Mouse (Mus musculus): ENCODE results near the gene Gramd1c. TPM values are rescaled to one million over a fixed set of nuclear protein-coding genes. Genes with fewer than 3 reads are reported as not detected.

The Gramd1c gene
- polyA plus RNA-seq, 1 experiment from 2014 or later: 2.5 TPM

DNA sequence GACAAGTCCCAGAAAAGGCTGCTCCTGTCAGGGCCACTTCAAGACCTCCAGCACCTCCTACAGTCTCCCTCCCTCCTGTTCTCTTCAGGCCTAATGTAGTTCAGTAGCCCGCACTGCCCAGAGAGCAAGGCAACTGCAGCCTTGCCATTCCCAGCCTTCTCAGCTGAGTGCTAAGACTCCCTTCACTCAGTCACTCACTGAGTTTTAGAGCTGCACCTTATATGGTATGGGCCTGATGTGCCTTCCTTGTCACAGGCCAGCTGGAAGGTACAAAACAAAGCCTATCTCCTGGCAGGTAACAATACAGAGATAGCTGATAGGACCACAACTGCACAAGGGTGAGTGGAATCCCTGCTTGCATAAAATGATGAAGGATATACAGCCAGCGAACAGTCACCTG lies 90.8 kb downstream of the Gramd1c start:
- Histone ChIP-seq H3K36me3 (0 out of 2 replicates have a peak, but pooled peaks cover 4% of the 10 kb centered on the region), H3K27me3 (ENCODE audit: insufficient read depth, poor library complexity, severe bottlenecking) (peaks cover 5% of the 10 kb centered on the region), H3K4me1 (replicated peaks) (no peaks in the 10 kb centered on the region; the same call in 1 of the 2 replicates), H3K9me3 (no peaks in the 10 kb centered on the region), H3K27ac (no peak overlapping the region), H3K4me3 (no peak overlapping the region)
- WGBS: 91% methylated on average over 2 of the region's 2 CpGs
- no peak for DNase-seq (ENCODE audit: low spot score)

DNA sequence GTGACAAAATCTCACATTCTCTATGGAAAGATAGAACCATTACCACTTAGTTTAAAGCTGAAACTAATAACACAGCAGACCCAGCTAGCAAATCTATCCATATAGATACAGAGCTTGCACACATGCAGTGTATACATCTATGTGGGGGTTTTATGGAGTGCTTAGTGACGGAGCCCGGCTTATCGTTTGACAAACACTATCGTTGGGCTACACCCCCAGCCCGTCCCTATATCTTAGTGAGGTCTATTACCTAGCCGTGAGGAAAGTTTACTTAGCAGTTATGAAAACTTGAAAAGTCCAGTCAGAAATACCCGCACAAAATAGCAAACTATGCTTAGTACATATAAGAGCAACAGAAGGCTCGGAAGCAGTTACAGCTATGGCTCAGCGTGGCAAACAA lies 91.4 kb downstream of the Gramd1c start:
- no peak overlapping the region for H3K4me3 ChIP-seq
- no peak for DNase-seq (ENCODE audit: low spot score)
- H3K4me1 ChIP-seq (replicated peaks): no peaks in the 10 kb centered on the region; the same call in 1 of the 2 replicates
- H3K27me3 ChIP-seq (ENCODE audit: insufficient read depth, poor library complexity, severe bottlenecking): no peaks in the 10 kb centered on the region
- H3K27ac ChIP-seq: no peak overlapping the region
- no peaks in the 10 kb centered on the region for H3K9me3 ChIP-seq
- 94% methylated on average over 9 of the region's 9 CpGs for WGBS
- H3K36me3 ChIP-seq: 0 out of 2 replicates have a peak, but pooled peaks cover 4% of the 10 kb centered on the region

- DNase-seq (ENCODE audit: low spot score): no peak
- Histone ChIP-seq H3K27ac (no peak overlapping the region), H3K27me3 (ENCODE audit: insufficient read depth, poor library complexity, severe bottlenecking) (no peaks in the 10 kb centered on the region), H3K4me3 (no peak overlapping the region), H3K9me3 (no peaks in the 10 kb centered on the region), H3K36me3 (0 out of 2 replicates have a peak, but pooled peaks cover 4% of the 10 kb centered on the region), H3K4me1 (replicated peaks) (no peaks in the 10 kb centered on the region; the same call in 1 of the 2 replicates)
- 95% methylated on average over 11 of the region's 11 CpGs for WGBS
These were observed 92.0 kb downstream of the Gramd1c start for GRCm38 (mm10) chr16:43971189-43971588.

DNA sequence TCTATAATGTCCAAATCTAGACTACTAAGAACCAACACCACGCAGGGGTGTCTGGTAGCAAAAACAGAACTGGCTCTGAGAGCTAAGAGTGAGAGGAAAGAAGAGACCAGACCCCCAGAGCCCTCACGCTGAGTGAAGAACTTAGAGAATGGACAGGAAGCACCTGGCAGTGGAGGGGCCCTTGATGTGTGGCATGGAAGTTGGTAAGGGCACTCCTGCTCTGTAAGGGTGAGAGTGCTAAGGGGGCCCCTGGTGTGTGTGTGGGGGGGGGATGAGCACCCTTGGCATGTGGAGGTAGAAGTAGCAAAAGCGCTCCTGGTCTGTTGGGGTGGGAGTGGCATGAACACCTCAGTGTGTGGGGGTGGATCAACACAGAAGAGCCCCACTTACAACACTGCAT lies 92.7 kb downstream of the Gramd1c start:
- WGBS: 86% methylated on average over 3 of the region's 3 CpGs
- Histone ChIP-seq H3K4me3 (no peak overlapping the region), H3K27me3 (ENCODE audit: insufficient read depth, poor library complexity, severe bottlenecking) (no peaks in the 10 kb centered on the region), H3K36me3 (0 out of 2 replicates have a peak, but pooled peaks cover 4% of the 10 kb centered on the region), H3K4me1 (replicated peaks) (no peaks in the 10 kb centered on the region; the same call in 1 of the 2 replicates), H3K9me3 (no peaks in the 10 kb centered on the region), H3K27ac (no peak overlapping the region)
- DNase-seq (ENCODE audit: low spot score): no peak

GRCm38 (mm10) chr16:43965781-43966389 lies 97.3 kb downstream of the Gramd1c start:
- Histone ChIP-seq H3K27ac (0 out of 2 replicates have a peak overlapping the region, but pooled peaks have one; percentile 16), H3K4me3 (no peak overlapping the region), H3K36me3 (peaks cover 4% of the 10 kb centered on the region; the same call in 1 of the 2 replicates), H3K27me3 (ENCODE audit: insufficient read depth, poor library complexity, severe bottlenecking) (no peaks in the 10 kb centered on the region), H3K4me1 (replicated peaks) (no peaks in the 10 kb centered on the region; the same call in 1 of the 2 replicates), H3K9me3 (no peaks in the 10 kb centered on the region)
- 86% methylated on average over 13 of the region's 13 CpGs for WGBS
- DNase-seq (ENCODE audit: low spot score): no peak

DNA sequence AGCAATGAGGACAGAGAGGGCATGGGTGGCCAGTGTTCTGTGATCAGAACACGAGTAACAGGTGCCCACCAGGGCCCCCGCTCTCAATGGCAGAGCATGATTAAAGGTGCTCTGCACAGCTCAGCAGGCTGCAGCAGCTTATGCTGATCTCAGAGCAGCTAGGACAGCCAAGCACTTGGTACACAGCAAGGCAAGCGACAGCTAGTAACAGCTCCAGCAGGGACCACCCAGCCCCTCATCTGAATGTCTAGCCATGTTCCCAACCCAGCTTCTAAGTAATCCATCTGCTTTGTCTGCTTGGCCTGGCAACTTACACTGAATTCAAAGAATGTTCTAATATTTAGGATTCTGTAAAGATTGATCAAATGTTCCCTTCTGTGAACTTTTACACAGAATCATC lies 99.4 kb downstream of the Gramd1c start:
- Histone ChIP-seq H3K4me3 (no peak overlapping the region), H3K27me3 (ENCODE audit: insufficient read depth, poor library complexity, severe bottlenecking) (no peaks in the 10 kb centered on the region), H3K4me1 (replicated peaks) (no peaks in the 10 kb centered on the region; the same call in 1 of the 2 replicates), H3K36me3 (peaks cover 5% of the 10 kb centered on the region; the same call in 1 of the 2 replicates), H3K9me3 (no peaks in the 10 kb centered on the region), H3K27ac (no peak overlapping the region)
- 90% methylated on average over 3 of the region's 3 CpGs for WGBS
- no peak for DNase-seq (ENCODE audit: low spot score)

DNA sequence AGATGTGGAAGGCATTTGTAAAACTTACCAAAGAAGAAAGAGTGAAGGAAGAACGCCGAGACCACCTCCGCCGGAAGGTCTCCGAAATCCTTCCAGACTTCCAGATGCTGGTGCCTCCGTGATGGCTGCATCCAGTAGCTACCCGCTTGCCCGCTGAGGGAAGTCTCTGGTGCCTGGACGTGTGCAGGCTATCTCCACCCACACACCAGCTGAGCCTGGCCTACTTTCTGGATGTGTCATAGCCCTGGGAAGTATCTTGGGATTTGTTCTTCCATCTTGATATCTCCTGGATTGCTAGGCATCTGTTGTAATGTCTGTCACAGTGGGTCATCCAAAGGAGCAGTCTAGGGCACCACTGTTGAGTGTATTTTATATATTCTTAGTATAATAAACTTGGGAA lies 99.9 kb downstream of the Gramd1c start:
- Histone ChIP-seq H3K36me3 (peaks cover 4% of the 10 kb centered on the region; the same call in 1 of the 2 replicates), H3K27me3 (ENCODE audit: insufficient read depth, poor library complexity, severe bottlenecking) (no peaks in the 10 kb centered on the region), H3K4me1 (replicated peaks) (no peaks in the 10 kb centered on the region; the same call in 1 of the 2 replicates), H3K27ac (no peak overlapping the region), H3K4me3 (no peak overlapping the region), H3K9me3 (no peaks in the 10 kb centered on the region)
- DNase-seq (ENCODE audit: low spot score): no peak
- 90% methylated on average over 9 of the region's 9 CpGs for WGBS

DNA sequence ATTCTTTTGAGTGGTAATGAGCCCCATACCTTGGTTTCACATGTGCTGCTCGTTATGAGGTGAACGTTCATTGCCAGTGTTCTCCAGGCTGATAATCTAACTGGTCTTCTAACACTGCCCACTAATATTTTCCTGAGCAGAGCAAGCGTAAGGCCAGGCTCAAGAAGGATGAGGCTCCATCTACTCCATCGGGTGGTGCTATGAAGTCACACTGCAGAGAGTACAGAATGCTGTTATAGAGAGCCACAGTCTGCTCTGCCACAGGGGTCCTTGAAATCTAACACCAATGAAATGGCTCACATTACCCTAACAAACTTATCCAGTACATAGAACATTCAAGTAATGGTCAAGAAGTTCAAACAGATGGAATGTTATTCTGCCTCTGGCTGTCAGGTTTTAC lies 105.1 kb downstream of the Gramd1c start:
- DNase-seq (ENCODE audit: low spot score): no peak
- WGBS: 79% methylated on average over 4 of the region's 4 CpGs
- Histone ChIP-seq H3K9me3 (no peaks in the 10 kb centered on the region), H3K27ac (no peak overlapping the region), H3K36me3 (peaks cover 24% of the 10 kb centered on the region; the same call in 1 of the 2 replicates), H3K4me1 (replicated peaks) (no peaks in the 10 kb centered on the region), H3K27me3 (ENCODE audit: insufficient read depth, poor library complexity, severe bottlenecking) (no peaks in the 10 kb centered on the region), H3K4me3 (no peak overlapping the region)

DNA sequence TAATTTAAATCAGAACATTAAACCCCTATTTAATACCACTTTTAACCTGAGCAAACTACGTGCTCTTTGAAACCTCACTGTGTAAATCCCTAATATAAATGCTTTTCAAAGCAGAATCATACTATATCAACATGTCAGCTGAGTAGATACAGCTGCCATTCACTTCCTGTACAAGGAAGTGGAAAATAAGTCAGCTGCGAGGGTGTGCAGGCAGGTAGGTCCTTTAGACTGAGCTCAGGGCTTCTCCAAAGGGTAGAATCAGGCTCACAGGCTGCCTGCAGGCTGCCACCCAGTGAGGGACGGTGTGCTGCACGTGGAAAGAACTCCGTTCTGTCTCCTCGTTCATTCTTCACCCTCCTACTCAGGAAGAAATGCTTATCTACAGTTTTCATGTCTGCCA lies 108.2 kb downstream of the Gramd1c start:
- H3K4me3 ChIP-seq: no peak overlapping the region
- H3K4me1 ChIP-seq (replicated peaks): no peaks in the 10 kb centered on the region
- no peaks in the 10 kb centered on the region for H3K27me3 ChIP-seq (ENCODE audit: insufficient read depth, poor library complexity, severe bottlenecking)
- DNase-seq (ENCODE audit: low spot score): no peak
- H3K36me3 ChIP-seq: peaks cover 26% of the 10 kb centered on the region
- H3K9me3 ChIP-seq: no peaks in the 10 kb centered on the region
- WGBS: 86% methylated on average over 6 of the region's 6 CpGs
- H3K27ac ChIP-seq: no peak overlapping the region

DNA sequence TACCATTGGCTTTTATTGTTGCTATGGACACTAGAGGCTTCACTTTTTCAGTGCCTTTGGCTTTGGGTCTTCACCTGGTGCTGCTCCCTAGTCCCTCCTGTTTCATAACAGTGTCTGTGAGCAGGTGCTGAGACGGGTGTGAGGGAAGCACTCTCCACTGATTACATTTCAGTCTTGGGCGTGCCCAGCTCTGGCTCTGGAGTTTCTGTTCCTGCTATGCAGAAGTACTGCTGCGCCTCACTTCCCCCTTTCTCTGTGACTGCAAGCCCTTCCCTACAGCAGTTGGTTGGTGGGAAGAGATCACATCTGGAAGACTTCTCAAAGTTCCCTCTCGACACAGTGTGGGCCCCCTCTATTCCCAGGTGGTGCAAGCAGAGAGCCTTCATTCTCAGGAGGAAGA lies 111.6 kb downstream of the Gramd1c start:
- no peak for DNase-seq (ENCODE audit: low spot score)
- WGBS: 81% methylated on average over 4 of the region's 4 CpGs
- no peak overlapping the region for H3K27ac ChIP-seq
- no peaks in the 10 kb centered on the region for H3K9me3 ChIP-seq
- H3K27me3 ChIP-seq (ENCODE audit: insufficient read depth, poor library complexity, severe bottlenecking): no peaks in the 10 kb centered on the region
- H3K36me3 ChIP-seq: peaks cover 6% of the 10 kb centered on the region
- no peak overlapping the region for H3K4me3 ChIP-seq
- no peaks in the 10 kb centered on the region for H3K4me1 ChIP-seq (replicated peaks)

DNA sequence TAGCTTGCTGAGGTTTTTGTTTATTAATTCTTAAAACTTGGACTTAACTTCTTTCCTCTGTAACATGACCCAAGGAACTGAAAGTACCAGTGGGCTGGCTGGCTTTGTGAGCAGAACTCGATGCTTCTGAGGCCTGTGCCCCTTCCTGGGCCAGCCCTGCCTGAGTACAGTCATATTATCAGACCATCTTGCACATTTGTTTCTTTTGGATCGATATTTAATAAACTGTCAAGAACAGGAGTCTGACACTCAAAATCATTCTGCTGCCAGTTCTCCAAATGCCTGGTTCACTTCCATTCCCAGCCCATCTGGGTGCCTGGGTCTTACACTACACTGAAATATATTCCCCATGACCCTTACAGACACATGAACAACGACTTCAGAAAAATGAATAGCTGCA lies 117.3 kb downstream of the Gramd1c start:
- no peaks in the 10 kb centered on the region for H3K4me1 ChIP-seq (replicated peaks)
- DNase-seq (ENCODE audit: low spot score): no peak
- H3K27me3 ChIP-seq (ENCODE audit: insufficient read depth, poor library complexity, severe bottlenecking): no peaks in the 10 kb centered on the region
- WGBS: 86% methylated on average over 3 of the region's 3 CpGs
- 0 out of 2 replicates have a peak, but pooled peaks cover 5% of the 10 kb centered on the region for H3K36me3 ChIP-seq
- H3K4me3 ChIP-seq: no peak overlapping the region
- no peak overlapping the region for H3K27ac ChIP-seq
- H3K9me3 ChIP-seq: no peaks in the 10 kb centered on the region

DNA sequence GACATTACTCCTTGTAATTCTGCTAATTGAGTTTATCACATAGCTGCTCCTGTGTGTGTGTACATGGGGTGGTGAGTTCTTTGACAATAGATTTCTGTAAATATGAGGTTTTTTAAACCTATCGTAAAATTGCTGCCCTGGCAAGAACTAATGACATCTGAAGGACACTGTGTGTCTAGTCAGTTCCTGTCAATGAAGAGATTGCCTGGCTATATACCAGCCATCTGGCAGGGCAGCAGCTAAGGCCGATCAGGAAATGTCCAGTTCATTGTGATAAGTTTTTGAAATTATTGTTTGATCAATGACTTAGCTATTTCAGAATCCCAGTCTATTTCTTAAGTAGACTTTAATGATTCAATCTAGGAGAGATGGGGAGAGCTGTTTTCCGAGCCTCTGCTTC lies 117.8 kb downstream of the Gramd1c start:
- H3K4me1 ChIP-seq (replicated peaks): no peaks in the 10 kb centered on the region
- no peak for DNase-seq (ENCODE audit: low spot score)
- H3K4me3 ChIP-seq: no peak overlapping the region
- no peaks in the 10 kb centered on the region for H3K9me3 ChIP-seq
- 0 out of 2 replicates have a peak, but pooled peaks cover 5% of the 10 kb centered on the region for H3K36me3 ChIP-seq
- no peaks in the 10 kb centered on the region for H3K27me3 ChIP-seq (ENCODE audit: insufficient read depth, poor library complexity, severe bottlenecking)
- 91% methylated on average over 3 of the region's 3 CpGs for WGBS
- no peak overlapping the region for H3K27ac ChIP-seq

- DNase-seq (ENCODE audit: low spot score): no peak
- WGBS: 92% methylated on average over 4 of the region's 4 CpGs
- Histone ChIP-seq H3K9me3 (no peaks in the 10 kb centered on the region), H3K4me3 (no peak overlapping the region), H3K4me1 (replicated peaks) (no peaks in the 10 kb centered on the region), H3K27ac (no peak overlapping the region), H3K27me3 (ENCODE audit: insufficient read depth, poor library complexity, severe bottlenecking) (no peaks in the 10 kb centered on the region), H3K36me3 (0 out of 2 replicates have a peak, but pooled peaks cover 14% of the 10 kb centered on the region)
These were observed 122.3 kb downstream of the Gramd1c start for GRCm38 (mm10) chr16:43940846-43941245.

Measured in hindbrain, embryonic 10.5 days (tissue).